Mouse (Mus musculus): Measurements from ENCODE around the gene Wnt5b.

Gene Wnt5b

DNA sequence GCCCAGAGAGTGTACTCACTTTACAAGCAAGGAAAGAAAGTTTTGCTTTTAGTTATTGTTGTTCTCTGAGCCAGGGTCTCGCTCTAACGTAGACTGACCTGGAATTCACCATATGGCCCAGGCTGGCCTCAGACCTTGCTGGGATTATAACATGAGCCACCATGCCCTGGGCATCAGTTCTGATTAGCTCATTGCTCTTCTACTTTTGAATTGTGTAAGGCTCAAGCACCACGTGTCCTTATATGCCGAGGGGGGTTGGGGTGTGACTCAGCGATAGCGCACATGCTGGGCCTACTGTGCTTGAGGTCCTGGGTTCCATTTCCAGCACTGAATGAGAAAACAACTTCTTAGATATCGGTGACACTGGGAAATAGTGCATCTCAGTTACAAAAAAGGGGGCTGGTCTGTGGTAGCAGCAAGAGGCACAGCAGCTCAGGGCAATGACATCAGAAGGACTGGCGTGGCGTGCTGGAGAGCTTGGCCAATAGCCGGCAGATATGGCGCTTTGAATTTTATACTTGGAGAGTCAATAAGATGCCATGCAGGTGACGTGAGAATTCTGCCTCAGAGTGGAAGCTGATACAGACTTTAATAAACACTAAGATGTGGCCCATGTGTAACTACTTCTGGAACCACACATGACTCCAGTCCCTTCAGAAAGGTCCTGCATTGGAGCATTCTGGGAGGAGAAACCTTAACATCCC, 57.6 kb downstream of the Wnt5b start:
- no peak for DNase-seq (ENCODE audit: low read depth in 2 of 2, low spot score in 2 of 2)

DNA sequence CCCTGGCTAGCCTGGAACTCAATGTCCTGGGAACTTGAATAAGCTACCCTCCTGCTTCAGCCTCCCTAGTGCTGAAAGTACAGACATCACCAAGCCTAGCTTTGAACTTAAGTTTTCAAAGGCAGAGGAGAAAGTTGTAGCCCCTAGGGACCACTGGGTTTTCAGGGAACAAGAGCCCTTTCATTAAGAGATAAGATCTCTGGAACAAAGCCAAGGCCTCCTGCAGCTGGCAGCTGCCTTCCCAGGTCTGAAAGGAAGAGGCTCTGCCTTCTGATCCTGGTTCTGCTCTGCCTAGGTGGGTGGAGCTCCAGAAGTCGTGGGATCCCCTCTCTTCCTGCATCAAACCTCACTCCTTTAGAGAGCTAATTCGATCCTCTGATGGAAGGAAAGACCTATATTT, 58.7 kb downstream of the Wnt5b start:
- no peak for DNase-seq (ENCODE audit: low read depth in 2 of 2, low spot score in 2 of 2)

DNA sequence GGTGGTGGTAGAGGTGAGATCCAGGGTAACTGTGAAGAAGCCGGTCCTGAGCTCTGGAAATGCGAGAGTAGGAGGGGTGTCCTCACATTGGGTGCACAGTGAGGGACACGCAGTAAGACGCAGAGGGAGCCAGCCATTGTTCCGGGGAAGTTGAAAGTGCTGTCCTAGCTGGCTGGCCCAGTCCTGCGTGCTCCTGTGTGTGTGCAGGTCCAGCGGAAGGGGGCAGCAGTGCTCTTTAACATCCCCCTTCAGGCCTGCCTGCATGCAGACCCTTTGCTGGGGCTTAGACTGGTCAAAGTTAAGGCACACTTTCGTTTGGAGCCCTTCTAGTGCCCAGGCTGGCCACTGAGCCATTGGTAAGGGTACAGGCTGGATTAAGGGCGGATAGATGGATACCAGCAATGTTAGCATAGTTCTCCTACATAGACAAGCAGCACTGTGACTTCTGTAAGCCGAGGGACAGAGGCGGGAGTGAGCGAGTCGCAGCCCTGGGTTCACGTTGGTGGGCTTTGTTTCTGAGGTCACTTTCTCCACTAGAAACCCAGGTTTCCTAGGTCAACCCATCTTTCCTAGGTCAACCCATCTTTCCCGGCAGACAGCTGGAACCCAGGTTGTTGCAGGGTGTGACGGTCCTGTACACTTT, 61.1 kb downstream of the Wnt5b start:
- DNase-seq (ENCODE audit: low read depth in 2 of 2, low spot score in 2 of 2) = no peak

DNA sequence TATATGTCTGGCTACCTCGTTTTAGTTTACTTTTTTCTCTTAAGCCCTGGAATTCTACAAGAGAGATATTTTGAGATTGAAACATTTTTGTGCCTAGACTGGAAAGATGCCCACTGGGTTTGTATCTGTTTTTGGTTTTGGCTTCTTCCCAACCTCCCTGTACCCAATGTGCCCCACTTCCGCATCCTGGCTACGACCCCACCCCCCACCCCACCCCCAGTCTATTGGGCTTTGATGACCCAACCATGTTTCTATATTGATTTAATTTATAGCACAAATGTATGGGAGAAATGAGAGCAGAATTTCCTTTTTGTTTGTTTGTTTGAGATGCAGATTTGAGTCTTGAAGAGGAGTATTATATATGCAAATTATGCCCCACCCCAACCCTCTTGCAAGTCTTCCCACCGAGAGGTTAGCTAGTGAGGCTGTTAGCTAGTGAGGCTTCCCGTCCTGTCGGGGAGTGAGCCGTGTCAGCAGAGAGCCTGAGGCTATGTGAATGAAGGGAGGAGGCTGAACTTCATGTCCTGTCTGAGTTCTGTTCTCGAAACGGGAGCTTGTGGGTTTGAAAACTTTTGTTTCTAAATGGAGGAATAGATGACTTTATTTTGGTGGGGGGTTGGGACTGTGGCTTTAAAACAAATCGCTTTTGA, 62.3 kb downstream of the Wnt5b start:
- peak; percentile 30 to 40 for DNase-seq (ENCODE audit: low read depth in 2 of 2, low spot score in 2 of 2)

DNA sequence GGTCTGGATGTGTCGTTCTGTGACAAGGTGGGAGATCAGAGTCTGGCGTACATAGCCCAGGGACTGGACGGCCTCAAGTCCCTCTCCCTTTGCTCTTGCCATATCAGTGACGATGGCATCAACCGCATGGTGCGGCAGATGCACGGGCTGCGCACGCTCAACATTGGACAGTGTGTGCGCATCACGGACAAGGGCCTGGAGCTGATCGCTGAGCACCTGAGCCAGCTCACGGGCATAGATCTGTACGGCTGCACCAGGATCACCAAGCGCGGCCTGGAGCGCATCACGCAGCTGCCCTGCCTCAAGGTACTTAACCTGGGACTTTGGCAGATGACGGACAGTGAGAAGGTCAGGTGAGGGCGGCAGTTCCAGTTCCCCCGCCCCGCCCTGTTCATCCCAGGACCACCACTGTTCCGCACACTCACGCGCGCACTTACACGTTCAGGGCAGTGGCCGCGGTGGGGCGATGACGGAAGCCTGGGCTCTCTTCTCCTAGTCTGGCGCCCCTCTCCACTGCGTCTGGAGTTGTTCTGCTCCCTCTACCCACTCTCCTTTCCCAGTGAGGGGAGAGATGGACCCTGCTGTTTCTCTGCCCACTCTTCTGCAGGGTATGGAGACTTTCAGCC, 63.3 kb downstream of the Wnt5b start:
- DNase-seq (ENCODE audit: low read depth in 2 of 2, low spot score in 2 of 2) = no peak

DNA sequence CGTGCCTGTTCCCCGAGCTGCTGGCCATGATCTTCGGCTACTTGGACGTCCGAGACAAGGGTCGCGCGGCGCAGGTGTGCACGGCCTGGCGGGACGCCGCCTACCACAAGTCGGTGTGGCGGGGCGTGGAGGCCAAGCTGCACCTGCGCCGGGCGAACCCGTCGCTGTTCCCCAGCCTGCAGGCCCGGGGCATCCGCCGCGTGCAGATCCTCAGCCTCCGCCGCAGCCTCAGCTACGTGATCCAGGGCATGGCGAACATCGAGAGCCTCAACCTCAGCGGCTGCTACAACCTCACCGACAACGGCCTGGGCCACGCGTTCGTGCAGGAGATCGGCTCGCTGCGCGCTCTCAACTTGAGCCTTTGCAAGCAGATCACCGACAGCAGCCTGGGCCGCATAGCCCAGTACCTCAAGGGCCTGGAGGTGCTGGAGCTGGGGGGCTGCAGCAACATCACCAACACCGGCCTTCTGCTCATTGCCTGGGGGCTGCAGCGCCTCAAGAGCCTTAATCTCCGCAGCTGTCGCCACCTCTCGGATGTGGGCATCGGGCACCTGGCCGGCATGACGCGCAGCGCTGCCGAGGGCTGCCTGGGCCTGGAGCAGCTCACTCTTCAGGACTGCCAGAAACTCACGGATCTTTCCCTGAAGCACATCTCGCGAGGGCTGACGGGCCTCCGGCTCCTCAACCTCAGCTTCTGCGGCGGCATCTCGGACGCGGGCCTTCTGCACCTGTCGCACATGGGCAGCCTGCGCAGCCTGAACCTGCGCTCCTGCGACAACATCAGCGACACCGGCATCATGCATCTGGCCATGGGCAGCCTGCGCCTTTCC, 64.1 kb downstream of the Wnt5b start:
- DNase-seq (ENCODE audit: low read depth in 2 of 2, low spot score in 2 of 2) = peak; percentile 62 to 69

DNA sequence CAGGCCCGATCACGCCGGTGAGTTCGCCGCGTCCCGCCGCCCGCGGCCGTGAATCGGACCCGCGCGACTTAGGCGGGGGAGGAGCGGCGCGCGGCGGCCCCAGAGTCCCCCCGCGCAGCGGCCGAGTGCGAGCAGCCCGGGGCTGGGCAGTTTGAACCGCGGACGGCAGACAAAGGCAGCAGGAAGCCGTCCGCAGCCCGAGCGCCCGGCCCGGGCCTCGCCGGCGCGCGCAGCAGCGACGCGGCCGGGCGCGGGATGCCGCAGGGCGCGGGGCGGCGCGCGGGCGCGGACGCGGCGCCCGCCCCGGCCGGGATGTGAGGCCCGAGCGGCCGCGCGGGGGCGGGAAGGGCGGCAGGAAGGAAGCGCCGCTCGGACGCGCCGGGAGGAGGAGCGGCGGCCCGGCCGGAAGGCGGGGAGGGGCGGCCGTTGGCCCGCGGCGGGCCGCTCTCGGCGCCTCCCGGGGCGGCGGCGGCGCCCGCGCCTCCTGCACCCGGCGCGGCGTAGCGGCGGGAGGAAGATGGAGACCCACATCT, 64.7 kb downstream of the Wnt5b start, which contains the start of gene Fbxl14:
TSS of gene Fbxl14 (plus strand) at position 326 of the 533 bp plus-strand sequence.
- DNase-seq (ENCODE audit: low read depth in 2 of 2, low spot score in 2 of 2) = no peak

DNA sequence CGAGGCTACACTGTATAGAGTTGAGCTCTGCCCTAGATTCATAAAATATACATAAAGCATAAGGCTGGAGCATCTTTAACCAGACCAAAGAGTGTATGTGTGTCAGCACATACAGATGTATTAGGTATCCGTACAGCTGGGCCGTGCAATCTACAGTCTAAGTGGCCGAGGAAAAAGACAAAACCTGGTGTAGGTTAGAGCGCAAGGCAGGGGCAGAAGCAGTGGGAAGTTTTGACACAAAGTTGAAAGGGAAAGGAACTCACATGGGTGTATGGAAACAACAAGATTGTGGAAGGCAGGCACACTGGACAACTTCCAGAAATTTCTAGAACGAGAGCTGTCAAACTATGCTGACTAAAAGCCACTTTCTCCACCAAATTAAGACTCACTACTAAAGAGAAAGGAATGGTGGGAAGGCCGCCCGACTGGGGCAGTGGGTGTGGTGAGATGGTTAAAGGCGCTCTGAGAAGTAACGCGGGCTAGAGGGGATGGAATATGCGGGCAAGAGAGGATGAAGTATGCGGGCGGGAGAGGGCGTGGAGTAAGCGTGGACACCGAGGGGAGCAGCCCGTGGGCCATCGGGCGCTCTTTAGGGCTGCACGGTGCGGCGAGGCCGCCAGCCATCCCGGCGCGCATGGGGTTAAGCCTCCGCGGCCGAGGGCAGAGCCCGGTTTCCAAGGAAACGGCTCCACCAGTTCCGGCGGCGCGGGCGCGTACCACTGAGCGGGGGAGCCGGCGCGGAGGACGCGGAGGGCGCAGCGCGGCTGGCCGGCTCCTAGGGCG, 65.4 kb downstream of the Wnt5b start:
- peak; percentile 59 to 68 for DNase-seq (ENCODE audit: low read depth in 2 of 2, low spot score in 2 of 2)

DNA sequence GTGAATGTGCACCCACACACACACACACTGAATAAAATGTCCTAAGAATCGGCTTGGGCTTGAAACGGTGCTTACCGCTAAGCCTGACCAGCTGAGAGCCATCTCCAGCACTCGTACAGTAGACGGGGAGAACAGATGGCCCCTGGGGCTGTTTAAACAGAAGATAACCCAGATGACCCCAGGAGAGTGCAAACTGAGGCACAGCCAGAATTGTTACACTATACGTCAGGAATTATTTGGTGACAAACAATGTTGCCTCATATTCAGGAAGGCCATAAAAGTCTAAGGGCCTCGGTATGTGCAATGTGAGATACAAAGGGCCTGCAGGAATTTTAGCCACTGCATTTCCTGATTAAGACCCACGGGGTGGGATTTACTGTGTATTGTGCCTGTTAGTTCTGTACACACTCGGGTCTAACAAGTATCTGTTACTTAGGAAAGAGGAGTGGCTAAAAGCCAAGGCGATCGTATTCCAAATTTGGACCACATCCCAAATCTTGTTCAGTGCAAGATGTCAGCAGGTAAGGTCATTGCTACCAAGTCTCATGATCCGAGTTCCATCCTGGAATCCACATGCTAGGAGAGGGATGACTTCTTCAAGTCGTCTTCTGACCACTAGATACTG, 66.3 kb downstream of the Wnt5b start:
- no peak for DNase-seq (ENCODE audit: low read depth in 2 of 2, low spot score in 2 of 2)

DNA sequence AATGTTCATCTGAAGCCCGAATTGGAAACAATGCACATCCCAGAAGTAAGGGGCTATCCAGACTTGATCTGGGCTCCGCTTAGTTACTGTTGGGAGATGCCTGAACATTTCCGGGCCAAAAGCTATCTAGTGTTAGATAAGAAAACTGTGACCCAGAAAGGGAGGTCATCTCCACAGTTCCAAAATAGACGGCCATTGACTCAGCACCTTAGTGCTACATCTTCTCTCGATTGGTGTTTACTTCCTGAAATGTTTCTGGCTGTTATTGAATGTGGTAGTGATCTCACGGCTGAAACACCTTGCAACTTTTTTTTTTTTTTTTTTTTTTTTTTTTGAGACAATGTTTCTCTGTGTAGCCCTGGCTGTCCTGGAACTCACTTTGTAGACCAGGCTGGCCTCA, 68.2 kb downstream of the Wnt5b start:
- DNase-seq (ENCODE audit: low read depth in 2 of 2, low spot score in 2 of 2) = no peak

DNA sequence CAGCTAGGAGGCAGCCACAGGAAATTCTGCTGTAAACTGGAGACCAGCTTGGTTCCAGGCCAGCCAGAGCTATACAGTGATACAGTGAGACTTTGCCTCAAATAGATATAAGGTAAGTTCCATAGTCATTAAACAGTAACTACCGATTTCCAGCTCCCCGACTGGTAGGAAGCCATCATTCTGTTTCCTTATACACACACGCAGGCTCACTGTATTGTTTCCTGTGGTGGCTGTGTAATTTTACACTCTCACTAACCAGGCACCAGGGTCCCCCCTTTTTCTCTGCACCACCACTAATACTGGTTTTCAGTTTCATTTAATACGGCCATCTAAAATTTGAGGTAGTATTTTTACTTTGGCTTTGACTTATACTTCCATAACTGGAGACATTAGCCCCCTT, 70.2 kb downstream of the Wnt5b start:
- DNase-seq (ENCODE audit: low read depth in 2 of 2, low spot score in 2 of 2) = no peak

DNA sequence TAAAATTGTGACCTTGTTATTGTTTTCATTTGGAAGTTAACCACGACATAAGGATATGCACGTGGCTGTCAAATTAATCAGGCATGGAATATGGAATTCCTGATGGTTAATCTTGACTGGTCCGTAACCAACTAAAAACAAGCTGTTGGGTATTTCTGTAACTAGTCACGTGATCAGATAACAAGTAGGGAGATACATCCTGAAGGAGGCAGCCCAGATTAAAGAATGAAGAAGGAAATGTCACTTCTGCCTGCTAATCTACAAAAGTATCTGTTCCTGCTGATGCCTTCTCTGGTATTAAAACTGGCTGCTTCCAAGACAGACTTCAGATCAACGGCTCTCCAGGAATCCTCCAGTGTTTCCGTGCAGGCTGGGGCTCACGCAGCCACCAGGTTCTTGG, 70.7 kb downstream of the Wnt5b start:
- DNase-seq (ENCODE audit: low read depth in 2 of 2, low spot score in 2 of 2) = no peak

DNA sequence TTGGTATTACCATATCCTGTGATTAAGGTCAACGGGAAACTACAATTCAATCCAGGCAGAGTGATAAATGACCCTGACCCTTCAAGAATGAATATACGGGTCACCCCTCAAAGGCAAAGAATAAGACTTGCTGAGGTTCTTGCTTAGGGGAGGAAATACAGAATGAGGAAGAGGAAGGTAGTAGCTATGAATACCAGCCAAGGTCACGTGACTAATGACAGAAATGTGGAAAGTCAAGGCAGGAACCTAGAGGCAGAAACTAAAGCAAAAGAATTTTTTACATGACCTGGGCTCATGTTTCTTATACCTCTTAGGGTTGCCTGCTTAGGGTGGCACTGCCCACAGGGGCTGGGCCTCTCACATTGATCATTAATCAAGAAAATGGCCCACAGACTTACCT, 71.4 kb downstream of the Wnt5b start:
- no peak for DNase-seq (ENCODE audit: low read depth in 2 of 2, low spot score in 2 of 2)

DNA sequence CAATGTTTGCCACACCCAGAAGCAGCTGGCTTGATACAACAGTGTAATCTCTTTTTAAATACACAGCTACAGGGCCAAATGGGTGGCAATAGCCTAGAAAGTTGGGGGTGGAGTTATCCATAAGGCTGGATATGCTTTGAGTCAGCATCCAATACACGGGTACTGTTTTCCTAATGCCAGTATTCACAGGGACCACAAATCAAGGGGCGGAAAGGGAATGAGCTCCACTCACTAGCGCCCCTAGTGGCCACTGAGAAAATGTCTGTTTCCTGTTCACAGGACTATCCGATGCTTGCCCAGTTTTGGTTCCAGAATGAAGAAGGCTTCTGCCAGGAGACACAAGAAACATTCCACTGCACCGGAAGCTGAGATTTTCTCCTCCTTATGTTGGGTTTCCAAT, 72.0 kb downstream of the Wnt5b start:
- DNase-seq (ENCODE audit: low read depth in 2 of 2, low spot score in 2 of 2) = peak; percentile 42 to 58

DNA sequence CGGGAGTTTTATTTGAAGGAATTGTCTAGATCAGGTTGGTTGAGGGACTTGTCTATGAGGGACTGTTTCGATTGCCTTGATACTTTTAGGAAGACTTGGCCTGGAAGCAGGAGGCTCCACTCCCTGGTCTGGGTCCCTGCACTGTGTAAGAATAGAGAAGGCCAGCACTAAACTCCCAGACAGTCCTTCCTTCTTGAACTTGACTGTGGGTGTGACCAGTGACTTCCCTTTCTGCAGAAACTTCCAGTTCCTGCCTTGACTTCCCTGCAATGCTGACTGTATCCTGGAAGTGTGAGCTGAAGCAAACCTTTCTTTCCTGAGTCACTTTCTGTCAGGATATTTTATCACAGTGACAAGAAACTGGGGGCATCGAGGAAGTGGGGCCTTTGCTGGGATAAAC, 73.4 kb downstream of the Wnt5b start:
- DNase-seq (ENCODE audit: low read depth in 2 of 2, low spot score in 2 of 2) = no peak

DNA sequence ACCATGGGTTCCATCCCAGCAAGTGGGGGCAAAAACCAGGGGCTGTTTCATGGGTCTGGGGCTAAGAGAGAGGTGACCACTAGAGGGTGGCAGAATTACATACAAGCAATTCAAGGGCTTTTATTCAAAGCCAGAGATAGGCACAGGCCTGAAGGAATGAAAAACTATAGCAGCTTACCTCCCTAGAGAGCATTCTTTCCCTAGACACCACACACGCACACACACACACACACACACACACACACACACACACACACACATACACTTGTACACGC, 76.4 kb downstream of the Wnt5b start:
- DNase-seq (ENCODE audit: low read depth in 2 of 2, low spot score in 2 of 2) = no peak

DNA sequence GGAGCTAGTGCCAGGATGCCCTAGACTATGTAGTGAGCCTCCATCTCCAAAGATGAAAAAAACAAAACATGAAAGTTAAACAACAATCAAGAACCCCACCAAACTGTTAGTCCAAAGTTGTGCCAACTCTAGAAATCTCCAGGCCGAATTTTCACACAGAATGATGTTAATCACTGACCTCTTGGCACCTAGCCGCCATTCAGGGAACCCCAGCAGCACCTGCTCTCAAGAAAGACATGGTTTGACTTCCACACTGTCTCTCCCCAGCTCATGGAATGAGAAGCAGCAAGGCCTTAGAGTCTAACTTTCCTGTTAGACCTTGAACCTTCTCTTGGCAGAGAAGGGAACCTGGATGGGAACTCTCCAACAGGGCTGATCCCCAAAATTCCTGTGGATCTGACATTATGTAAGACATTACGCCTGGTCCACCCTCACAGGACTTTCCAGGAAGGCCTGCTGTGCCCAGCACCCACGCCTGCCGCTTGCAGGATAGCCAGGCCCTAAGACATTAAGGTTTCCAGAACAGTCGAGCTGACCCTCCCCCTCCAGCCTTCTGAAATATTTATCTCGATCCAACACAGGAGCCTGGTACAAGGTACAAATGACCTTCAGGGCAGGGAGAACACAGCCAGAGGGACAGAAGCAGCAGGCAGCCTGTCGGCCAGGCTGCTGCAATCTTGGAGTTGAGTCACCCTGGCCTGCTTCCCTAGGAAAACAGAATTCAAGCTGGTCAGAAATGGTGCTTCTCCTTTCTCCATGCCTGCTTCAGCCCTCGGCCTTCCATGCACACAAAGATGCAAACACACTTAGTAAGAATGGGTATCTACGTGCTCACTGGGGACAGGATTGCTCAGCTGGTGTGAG, 77.0 kb downstream of the Wnt5b start:
- DNase-seq (ENCODE audit: low read depth in 2 of 2, low spot score in 2 of 2) = no peak

DNA sequence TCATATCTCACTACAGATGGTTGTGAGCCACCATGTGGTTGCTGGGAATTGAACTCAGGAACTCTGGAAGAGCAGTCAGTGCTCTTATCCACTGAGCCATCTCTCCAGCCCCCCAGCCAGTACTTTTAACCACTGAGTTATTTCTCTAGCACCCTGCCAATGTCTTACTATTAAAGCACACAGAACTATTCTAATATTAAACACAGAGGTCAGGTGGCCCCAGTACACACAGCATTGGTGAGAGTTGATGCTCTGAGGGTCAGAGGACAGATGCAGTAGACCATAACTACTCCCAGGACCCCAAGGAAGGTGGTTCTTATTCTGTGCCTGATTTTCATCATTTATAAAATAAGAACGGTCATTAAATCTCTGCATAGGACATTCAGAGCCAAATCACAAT, 78.0 kb downstream of the Wnt5b start:
- no peak for DNase-seq (ENCODE audit: low read depth in 2 of 2, low spot score in 2 of 2)

DNA sequence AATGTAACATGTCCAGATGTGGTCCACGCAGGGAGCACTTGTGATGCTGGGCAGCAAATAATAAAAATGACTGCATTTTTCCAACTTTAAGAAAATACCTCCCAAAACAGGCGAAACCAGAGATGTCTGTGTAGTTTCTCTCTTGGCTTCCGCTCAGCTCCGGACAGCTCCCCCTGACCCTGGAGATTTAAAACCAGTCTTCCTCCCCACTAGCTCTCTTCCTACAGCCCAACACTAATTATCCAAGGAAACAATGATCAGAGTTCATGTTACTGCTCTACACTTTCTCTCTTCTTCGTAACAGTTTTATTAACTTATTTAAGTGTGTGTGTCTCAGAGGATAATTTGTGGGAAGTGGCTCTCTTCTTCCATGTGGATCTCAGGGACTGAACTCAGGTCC, 83.8 kb downstream of the Wnt5b start:
- no peak for DNase-seq (ENCODE audit: low read depth in 2 of 2, low spot score in 2 of 2)
